Mouse (Mus musculus): ENCODE data around the gene Samd4b. TPM values are rescaled to one million over a fixed set of nuclear protein-coding genes. Genes with fewer than 3 reads are reported as not detected.
A peak's percentile ranks its signal among the peaks of the same experiment; 100 is the strongest.
"Not testable (repeated sequence)": the region's sequence is repeated elsewhere in the genome, so short reads cannot be mapped to it uniquely, and the experiment has no call there.

The Samd4b gene
- 20.3 and 26.2 TPM in 2 replicates for total RNA-seq (2014; fragmentation: Nextera tagmentation)
- total RNA-seq (2017) = 3.4 and 7.2 TPM in 2 replicates

DNA sequence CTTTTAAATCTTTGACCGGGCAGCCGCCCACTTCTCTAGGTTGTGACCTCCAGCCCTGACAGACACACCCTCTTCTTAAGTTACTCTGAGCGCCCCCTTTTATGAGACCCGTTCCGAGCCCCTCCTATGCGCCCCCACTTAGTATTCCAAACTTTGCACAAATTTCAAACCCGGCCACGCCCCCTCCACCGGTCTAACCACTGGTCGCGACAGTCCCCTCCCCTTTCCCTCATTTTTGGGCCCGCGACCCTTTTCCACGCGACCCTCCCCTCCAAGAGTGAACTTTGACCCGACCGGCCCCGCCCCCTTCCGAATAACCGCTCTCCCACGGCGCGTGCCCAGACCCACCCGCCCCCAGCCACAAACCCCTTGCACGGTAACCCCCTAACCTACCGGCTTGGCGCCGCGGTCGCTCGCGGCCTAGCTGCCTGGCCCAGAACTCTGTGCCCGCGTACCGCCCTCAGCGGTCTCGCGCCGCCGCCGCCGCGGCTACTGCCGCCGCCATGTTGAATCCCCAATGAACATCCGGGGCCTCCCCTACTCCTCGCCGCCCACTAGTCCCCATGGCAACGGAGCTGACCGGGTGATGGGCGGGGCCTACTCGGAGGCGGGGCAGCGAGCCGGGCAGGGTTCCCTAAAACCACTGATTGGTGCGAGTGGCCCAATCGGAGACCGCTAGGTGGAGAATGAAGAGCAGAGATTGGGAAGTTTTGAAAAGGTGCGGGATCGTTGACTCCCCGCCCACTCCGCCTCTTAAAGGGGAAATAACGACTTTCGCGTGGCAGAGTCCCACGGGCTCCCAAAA is at the start of gene Samd4b, which contains the start of gene Pak4:
TSS of gene Samd4b (minus strand) at position 503 of the 805 bp plus-strand sequence.
TSS of gene Pak4 (minus strand) at position 544 of the 805 bp plus-strand sequence.
- ATAC-seq (replicated peaks; ENCODE audit: low FRiP score, low TSS enrichment, poor library complexity, severe bottlenecking) = peak; percentile 93

DNA sequence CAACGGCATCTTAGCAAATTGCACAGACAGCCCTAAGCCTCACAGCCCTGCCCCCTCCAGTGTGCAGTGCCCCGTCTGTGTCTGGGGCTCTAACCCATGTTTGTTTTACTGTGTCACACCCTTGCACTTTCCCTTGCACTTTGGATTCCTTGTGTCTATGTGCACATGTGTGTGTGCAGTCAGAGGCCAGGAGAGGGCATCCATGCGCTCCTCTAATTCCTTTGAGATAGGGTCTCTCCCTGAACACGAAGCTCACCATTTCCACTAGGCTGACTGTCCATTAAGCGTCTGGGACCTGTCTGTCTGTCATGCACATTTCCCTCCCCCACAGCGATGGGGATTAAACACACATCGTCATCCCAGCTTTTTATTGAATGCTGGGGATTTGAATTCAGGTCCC is 49.1 kb upstream of the Samd4b start:
- ATAC-seq (replicated peaks; ENCODE audit: low FRiP score, low TSS enrichment, poor library complexity, severe bottlenecking) = no peak

- no peak for ATAC-seq (replicated peaks; ENCODE audit: low FRiP score, low TSS enrichment, poor library complexity, severe bottlenecking)
Observed at GRCm38 (mm10) chr7:28645947-28646475, 48.1 kb upstream of the Samd4b start.

- no peak for ATAC-seq (replicated peaks; ENCODE audit: low FRiP score, low TSS enrichment, poor library complexity, severe bottlenecking)
Observed at GRCm38 (mm10) chr7:28645366-28645765, 47.4 kb upstream of the Samd4b start.

DNA sequence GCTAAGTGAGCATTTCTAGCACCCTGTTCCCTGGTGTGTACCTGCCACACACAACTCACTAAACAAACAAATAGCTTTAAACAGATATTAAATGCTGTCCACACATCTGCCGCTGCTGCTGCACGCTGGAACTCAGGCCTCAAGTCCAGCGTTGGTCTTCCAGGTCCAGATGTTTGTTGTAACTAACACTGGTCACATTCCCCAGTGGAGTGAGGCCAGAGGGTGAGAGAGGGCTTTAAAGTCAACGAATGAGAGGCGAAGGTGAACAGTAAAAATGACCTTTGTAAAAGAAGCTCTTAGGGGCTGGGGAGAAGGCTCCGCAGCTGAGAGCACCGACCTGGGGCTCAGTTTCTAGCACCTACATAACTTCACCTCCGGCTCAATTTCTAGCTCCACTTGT is 43.6 kb upstream of the Samd4b start:
- no peak for ATAC-seq (replicated peaks; ENCODE audit: low FRiP score, low TSS enrichment, poor library complexity, severe bottlenecking)

GRCm38 (mm10) chr7:28637511-28637910 is 39.6 kb upstream of the Samd4b start:
- no peak for ATAC-seq (replicated peaks; ENCODE audit: low FRiP score, low TSS enrichment, poor library complexity, severe bottlenecking)

- no peak for ATAC-seq (replicated peaks; ENCODE audit: low FRiP score, low TSS enrichment, poor library complexity, severe bottlenecking)
Observed at GRCm38 (mm10) chr7:28634128-28634527, 36.2 kb upstream of the Samd4b start.

DNA sequence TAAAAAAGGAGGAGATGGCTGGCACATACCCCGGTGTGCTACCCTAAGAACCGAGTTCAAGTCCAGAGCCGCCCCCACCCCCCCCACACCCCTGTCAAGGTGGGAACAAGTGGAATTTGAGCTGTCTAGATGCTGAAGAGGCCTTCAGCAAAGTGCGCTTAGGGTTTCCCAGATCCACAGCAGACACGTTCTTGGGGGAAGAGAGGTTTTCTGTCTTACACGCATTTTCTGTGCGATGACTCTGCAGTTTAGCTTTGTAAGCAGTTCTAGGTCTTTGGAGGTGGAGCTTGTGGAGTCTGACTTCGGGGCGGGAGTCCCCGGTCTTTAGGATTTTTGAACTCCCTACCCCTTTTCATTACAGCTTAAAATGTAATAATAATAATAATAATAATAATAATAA is 33.1 kb upstream of the Samd4b start, which contains the start of gene Acp7:
TSS of gene Acp7 (minus strand) at position 260 of the 400 bp plus-strand sequence.
- ATAC-seq (replicated peaks; ENCODE audit: low FRiP score, low TSS enrichment, poor library complexity, severe bottlenecking) = no peak

GRCm38 (mm10) chr7:28624791-28625190 is 26.8 kb upstream of the Samd4b start:
- no peak for ATAC-seq (replicated peaks; ENCODE audit: low FRiP score, low TSS enrichment, poor library complexity, severe bottlenecking)

DNA sequence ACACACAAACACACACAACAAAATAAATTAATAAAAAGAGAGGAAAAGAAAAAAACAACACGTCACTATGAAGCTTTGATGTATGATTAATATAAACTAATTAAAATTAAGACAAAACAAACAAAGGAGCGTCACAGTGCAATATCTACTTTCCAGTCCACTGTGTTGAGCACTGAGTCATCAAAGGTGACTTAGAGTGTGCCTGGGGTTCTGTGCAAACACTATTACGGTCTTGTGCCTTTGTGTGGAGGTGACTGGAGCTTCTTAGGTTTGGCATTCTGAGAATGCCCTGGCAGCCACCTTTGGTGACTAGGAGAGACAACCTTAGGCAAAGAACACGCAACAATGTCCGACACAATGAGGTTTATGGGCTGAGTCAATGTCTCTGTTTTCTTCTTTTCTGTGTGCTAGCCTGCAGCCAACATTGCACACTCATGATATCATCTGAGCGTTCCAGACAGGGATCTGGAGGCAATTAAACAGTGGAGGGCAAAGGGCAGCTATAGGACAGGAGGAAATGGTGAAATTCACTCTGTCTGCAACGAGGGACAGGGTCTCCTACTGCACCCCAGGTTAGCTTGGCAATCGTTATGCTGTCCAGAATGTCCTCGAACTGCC is 21.3 kb upstream of the Samd4b start:
- ATAC-seq (replicated peaks; ENCODE audit: low FRiP score, low TSS enrichment, poor library complexity, severe bottlenecking) = no peak

DNA sequence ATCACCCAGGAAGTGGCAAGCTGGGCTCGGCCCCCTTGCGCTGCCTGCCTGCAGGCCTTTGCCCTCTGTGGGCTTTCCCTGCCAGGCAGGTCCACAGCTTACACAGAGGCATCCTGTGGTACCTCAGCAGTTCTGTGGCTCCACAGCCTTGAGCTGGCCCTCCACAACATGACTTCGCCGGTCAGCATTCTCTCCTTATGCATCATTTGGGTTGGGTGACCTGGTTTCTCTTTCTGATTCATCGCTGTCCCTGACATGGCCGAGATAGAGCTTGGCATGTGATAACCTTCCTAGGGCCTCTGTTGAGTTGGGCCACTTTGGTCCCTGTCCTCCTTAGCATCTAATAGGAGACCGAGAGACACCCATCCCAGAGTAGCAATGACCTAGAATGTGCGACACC is 8.0 kb upstream of the Samd4b start:
- no peak for ATAC-seq (replicated peaks; ENCODE audit: low FRiP score, low TSS enrichment, poor library complexity, severe bottlenecking)

DNA sequence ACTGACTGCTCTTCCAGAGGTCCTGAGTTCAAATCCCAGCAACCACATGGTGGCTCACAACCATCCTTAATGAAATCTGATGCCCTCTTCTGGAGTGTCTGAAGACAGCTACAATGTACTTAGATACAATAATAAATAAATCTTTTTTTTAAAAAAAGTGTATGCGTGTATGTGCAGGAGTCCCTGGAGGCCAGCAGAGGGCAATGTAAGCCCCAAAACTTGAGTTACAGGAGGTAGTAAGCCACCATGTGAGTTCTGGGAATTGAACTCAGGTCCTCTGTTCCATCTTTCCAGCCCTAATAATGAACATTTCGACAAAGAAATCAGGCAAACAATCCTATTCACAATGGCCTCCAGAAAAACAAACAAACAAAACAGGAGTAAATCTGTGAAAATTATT is 5.8 kb upstream of the Samd4b start:
- ATAC-seq (replicated peaks; ENCODE audit: low FRiP score, low TSS enrichment, poor library complexity, severe bottlenecking) = not testable (repeated sequence)

DNA sequence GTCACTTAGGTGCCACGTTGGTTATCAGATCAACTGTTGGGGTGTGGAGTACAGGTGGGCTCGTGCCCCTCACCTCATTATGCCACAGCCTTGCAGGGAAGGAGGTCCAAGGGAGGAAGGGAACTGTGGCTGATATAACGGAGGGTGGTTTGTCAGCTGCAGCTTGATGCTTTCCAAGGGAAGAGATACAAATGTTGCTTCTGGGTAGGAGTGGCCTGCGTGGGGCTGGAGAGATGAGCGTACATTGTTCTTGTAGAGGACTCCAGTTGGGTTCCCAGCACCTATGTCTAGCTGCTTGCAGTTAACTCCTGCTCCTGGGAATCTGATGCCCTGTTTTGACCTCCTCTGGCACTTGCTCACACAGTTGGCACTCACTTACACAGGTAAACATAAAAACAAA is 5.2 kb upstream of the Samd4b start:
- no peak for ATAC-seq (replicated peaks; ENCODE audit: low FRiP score, low TSS enrichment, poor library complexity, severe bottlenecking)

DNA sequence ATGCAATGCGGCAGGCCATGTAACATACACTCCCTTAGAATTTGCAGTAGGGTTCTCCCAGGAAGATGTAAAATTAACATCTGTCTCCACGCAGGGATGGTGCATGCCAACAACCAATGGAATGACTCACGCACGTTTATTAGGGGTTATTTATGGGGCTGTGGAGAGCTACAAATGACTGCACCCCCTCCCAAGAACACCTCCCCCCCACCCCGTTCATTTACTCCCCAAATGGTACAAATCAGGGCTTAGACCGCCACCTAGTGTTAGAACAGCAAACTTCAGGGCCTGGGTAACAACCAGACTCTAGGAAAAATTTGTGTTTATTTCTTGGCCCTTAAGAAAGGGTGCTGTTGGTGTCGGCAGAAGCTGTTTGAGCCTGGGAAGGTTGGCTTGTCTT is 3.7 kb upstream of the Samd4b start:
- no peak for ATAC-seq (replicated peaks; ENCODE audit: low FRiP score, low TSS enrichment, poor library complexity, severe bottlenecking)

GRCm38 (mm10) chr7:28601029-28601428 is 3.1 kb upstream of the Samd4b start:
- ATAC-seq (replicated peaks; ENCODE audit: low FRiP score, low TSS enrichment, poor library complexity, severe bottlenecking) = peak; percentile 61

DNA sequence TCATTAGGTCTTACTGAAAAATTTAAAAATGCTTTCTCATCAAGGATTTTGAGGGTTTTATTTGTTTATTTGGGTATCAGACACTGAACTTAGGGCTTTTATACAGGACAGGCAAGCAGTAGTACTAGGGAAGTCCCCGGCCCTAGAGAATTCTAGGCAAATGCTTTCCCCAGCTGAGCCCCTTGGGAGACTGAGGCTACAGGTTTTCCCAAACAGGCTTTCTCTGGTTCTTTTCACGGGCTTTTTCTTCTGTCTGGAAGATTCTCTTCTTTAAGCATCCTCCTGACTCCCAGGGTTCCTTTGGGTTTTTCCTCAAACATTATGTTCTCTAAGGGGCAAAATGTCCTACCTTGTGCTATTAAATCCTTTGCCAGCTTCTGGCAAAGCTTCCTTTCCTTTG is 1.0 kb upstream of the Samd4b start:
- ATAC-seq (replicated peaks; ENCODE audit: low FRiP score, low TSS enrichment, poor library complexity, severe bottlenecking) = no peak

- ATAC-seq (replicated peaks; ENCODE audit: low FRiP score, low TSS enrichment, poor library complexity, severe bottlenecking) = no peak
Observed at GRCm38 (mm10) chr7:28597277-28597570, 720 bp downstream of the Samd4b start.

DNA sequence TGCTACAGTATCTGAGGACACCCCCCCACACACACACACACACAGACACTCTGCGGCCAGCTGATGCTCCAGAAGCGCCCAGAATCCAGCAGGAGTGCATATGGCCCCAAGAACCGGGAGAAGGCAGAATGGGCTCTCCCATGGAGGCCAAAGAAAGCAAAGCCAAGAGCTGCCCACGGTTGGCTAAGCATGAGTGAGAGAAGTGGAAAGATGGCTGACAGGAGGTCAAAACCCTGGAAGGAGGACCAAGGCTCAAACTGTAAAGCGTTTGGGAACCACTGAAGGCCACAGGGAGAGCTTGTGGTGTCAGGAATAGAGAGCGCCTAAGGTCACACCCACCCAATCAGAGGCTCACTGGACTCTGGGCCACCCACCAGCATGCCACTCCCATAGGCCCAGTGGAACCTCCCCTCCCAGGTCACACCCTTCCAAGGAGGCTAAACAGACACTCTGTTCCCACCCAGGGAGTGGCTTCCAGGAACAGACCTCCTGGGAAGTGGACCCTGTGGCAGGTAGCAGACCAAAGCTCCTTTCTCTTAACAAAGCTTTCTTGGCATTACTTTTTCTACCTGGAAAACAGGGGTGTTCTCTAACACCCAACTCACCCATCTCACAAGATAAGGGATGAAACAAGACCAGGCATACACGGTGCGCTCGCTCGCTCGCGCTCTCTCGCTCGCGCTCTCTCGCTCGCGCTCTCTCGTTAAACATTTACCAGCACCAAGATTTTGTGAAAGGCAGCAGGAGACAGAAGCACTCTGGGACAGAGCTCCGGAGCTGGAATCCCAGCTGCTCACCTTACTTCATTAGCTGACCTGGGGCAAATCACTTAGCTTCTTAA is 1.3 kb downstream of the Samd4b start:
- peak; percentile 30; the same call in 1 of the 2 replicates for ATAC-seq (replicated peaks; ENCODE audit: low FRiP score, low TSS enrichment, poor library complexity, severe bottlenecking)

- ATAC-seq (replicated peaks; ENCODE audit: low FRiP score, low TSS enrichment, poor library complexity, severe bottlenecking) = no peak
Observed at GRCm38 (mm10) chr7:28595751-28596435, 2.1 kb downstream of the Samd4b start.

Measured in megakaryocyte-erythroid progenitor cell, adult 5-6 weeks (primary cell).